Mouse (Mus musculus): ENCODE results near the gene Rab8a.

Gene Rab8a

DNA sequence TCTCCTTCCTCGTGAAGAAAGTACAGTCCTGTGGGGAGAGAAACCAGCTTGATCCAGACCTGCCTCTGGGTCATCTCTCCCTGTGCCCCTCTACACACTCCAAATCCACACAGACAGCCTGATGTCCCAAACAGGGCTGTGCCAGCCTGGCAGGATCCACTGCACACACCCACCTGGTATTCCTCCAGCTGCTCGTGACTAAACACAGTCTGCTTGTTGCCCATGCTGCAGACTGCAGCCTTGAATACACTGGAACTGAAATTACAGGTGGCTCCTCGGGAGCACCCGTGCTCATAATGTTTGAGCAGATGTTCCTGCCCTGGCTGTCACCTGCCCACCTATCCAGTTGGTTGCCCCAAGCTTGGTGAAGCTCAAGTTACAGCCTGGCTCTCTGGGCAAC lies 51.8 kb downstream of the Rab8a start, which contains the start of gene Cib3:
TSS of gene Cib3 (minus strand) at position 87 of the 400 bp plus-strand sequence.
- no peak for DNase-seq (ENCODE audit: low spot score)

DNA sequence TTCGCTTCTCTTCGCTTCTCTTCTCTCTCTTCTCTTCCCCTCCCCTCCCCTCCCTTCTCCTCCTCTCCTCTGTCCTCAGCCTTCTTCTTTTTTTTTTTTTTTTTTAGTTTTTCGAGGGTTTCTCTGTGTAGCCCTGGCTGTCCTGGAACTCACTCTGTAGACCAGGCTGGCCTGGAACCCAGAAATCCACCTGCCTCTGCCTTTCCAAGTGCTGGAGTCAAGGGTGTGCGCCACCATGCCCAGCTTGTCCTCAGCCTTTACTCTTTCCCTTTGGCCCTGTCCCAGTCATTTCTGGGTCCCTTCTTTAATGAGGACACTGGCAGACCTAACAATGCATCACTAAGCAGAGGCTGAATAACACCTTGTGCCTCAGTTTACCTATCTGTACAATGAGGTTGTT lies 52.5 kb downstream of the Rab8a start, which contains the start of gene Gm11034:
TSS of gene Gm11034 (minus strand) at position 101 of the 400 bp plus-strand sequence.
- DNase-seq (ENCODE audit: low spot score), result no peak

DNA sequence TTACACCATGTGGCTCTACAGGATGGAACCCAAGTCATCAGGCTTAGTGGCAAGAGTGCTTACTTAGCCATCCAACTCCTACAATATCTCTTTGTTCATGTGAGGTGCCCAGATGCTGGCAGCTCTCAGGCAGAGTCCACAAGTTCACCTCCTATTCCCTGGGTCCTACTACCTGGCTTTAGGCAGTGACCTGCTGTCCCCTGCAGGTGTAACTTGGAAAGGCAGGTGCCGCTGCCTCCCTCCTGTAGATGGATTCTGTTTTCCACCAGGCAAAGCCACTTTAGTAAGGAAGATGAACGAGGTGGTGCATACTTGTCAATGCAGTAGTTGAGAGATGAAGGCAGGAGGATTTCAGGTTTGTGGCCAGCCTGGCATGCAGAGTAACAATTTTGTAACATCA lies 54.1 kb downstream of the Rab8a start:
- peak; percentile 14 for DNase-seq (ENCODE audit: low spot score)

DNA sequence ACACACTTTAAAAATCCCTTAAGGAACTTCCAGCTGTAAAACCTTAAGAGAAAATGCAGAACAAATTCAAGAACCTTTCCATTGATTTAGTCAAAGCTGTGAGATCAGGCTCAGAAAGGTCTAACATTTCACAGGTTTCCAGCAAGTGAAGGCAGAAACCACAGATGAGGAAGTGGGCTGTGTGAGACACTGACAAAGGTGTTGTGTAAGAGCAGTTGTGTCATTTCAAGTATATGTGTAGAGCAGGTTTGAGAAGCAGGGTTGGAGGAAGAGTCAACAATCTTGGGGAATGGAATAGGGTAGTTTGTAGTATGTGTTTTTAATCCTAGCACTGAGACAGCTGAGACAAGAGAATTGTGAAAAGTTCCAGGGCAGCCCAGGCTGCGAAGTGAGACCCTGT lies 54.9 kb downstream of the Rab8a start:
- DNase-seq (ENCODE audit: low spot score), result no peak

DNA sequence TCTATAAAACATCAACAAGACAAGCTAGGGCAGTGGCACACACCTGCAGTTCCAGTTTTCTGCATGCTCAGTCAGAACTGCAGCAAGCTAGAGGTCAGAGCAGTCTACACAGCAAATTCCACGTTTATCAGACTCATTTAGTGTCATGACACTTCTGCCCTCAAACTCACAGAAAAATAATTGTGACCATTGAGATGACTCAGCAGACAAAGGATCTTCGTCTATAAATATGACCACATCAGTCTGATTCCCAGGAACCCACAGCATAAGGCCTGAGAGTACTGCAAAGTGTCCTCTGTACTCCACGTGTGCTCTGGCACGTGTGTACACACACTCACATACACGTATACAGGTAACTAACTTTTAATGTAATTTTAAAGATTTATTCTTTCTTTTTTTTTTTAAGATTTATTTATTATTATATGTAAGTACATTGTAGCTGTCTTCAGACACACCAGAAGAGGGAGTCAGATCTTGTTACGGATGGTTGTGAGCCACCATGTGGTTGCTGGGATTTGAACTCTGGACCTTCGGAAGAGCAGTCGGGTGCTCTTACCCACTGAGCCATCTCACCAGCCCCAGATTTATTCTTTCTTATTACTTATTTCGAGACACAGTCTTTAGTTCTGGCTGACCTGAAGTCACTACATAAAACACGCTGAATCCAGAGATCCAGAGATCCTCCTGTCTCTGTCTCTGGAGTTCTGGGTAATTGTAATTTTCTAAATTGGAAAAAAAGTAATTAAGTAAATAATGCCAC lies 58.0 kb downstream of the Rab8a start:
- no peak for DNase-seq (ENCODE audit: low spot score)

DNA sequence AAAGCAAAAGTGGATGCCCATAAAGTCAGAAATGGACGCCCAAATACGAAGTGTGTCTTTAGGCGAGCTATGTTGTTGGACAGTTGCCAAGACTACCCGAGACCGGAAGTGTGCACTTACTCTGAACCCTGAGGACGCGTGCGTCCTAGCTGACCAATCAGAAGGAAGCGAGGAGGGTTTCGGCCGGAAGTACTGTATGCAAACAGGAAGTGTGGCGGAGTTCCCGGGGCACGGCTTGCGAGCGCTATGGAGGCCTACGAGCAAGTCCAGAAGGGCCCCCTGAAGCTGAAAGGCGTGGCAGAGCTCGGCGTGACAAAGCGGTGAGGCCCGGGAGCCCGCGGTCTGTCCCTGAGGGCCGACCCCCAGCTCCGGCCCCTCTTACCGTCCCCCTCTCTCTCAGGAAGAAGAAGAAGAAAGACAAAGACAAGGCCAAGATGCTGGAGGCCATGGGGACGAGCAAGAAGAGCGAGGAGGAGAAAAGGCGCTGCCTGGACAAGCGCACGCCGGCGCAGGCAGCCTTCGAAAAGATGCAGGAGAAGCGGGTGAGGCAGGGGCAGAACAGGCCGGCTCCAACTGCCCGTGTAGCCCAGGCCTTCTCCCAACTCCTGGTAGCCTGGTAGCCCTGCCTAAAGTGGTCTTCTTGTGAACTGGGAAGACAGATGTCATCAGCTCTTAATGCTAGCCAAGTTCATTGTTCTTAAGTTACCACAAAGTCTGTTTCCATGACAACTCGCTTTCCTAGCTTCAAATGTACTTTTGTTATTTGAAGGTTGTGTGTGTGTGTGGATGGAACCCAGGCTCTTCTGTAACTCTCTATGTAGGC lies 58.8 kb downstream of the Rab8a start, which contains the start of gene Fam32a:
TSS of gene Fam32a (plus strand) at position 190 of the 823 bp plus-strand sequence.
- peak; percentile 99 for DNase-seq (ENCODE audit: low spot score)

DNA sequence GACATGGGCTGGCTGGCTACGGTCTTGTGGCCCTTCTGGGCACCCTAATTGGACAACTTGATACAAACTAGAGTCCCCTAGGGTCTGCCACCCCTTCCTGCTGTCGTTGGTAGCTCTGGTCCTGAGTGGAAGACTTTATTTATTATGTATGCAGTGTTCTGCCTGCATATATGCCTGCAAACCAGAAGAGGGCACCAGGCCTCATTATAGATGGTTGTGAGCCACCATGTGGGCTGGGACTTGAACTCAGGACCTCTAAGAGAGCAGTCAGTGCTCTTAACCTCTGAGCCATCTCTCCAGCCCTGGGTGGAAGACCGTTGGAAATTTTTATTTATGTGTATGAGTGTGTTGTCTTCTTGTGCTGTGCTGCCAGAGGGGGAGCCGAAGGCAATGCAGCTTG lies 59.8 kb downstream of the Rab8a start:
- DNase-seq (ENCODE audit: low spot score), result no peak

DNA sequence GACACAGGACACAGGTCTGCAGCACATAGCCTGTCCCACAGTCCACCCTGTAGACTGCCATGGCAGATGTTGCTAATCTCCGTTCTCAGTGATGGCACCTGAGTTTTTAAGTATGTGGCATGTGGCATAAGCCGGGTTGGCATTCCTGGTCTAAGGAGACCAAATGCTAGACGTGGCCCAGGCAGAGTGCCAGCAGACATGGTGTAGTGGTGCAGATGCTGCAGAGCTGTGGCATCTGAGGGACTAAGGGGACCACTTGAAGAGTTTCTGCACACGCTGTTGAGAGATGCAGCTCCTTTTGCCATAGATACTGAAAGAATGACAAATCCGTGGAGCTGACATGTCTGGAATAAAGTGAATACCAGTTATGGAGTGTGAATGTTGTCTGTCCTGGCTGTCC lies 61.7 kb downstream of the Rab8a start:
- DNase-seq (ENCODE audit: low spot score), result no peak

All from embryo, embryonic 10 days (tissue).